Mouse (Mus musculus): ENCODE data around the gene Arhgap18.

Arhgap18 gene

DNA sequence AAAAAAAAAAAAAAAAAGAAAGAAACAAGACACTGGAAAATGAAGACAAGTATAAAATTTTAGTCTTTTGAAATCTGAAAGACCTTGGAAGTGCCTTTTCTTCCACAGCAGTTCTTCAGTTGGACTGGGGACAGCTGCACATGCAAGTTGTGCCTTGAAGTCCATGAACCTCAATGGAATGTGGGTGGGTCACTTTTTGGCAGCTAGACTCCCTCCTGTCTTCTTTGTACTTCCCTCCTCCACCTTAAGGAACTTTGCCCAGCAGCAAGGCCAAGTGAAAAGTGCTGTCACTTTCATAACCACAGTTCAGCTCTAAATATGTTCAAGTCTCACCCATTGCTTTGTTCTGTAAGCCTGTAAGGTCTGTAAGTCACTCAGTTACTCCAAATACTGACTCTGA is 23.2 kb downstream of the Arhgap18 start:
- DNase-seq (ENCODE audit: low spot score in 2 of 2) = no peak

DNA sequence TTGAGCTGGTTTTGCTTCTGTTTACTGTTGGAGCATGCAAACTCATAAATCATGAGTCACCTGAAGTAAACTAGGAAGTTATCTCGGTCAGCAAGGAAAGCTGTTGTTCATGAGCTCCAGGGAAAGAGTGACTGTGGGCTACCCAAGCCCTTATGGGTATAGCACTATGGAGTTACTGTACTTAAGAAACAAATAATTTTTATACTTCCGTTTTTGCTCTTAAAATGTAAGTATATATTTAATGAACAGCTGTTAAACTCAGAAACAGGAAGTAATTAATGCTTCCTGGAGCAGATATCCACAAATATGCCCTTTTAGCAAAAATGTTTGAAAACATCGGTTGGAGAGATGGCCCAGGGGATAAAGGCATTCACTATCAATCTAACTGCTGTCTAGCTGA is 27.4 kb downstream of the Arhgap18 start:
- no peak for DNase-seq (ENCODE audit: low spot score in 2 of 2)

DNA sequence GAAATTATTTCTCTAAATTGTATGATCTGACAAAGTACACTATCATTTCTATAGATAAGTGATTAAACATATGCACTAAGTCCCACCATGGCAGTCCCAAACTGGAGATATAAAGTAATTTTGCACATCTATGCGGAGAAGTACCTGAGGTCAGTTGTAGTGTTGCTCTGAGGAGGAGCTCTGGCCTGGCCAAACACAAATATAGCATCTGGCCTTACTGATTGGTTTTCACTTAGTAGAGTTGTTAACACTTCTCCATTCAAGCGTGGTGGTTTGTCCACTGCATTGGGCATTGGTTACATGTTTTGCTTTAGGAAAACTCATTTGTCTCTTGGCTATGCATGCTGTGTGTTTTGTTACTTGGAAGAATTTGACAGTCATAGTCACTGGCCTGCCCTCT is 36.5 kb downstream of the Arhgap18 start:
- DNase-seq (ENCODE audit: low spot score in 2 of 2) = no peak

DNA sequence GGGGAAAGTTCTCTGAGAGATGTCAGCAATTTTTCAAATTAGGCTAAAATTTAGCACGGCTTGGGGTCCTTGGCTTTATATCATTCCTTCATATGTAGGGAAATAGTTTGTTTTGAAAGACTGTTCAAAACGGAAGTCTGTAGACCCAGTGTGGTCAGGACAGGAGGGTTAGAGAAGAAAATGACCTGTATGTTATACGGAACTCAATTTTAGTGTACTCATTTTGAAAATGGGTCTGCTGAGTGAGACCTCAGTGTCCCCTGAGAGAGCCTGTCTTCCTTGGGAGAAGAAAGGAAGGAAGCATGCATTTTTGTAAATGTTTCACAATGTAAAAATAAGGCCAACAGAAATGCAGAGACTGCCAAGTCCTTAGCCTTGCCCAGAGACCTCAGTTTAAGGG is 38.6 kb downstream of the Arhgap18 start:
- no peak for DNase-seq (ENCODE audit: low spot score in 2 of 2)

DNA sequence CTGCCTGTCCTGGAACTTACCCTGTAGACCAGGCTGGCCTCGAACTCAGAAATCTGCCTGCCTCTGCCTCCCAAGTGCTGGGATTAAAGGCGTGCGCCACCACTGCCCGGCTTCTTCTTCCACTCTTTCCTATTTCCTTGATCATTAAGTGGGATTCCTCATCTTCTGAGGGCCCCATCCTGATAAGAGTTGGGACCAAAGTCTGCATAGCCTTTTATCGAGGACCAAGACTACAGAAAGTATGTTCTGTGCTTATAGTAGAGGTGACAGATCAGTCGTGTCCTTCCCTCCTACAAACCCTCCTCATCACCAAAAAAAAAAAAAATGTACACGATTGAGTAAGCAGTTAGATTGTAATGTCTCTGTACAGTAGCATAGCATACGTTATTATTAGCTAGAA is 39.8 kb downstream of the Arhgap18 start:
- DNase-seq (ENCODE audit: low spot score in 2 of 2) = no peak

DNA sequence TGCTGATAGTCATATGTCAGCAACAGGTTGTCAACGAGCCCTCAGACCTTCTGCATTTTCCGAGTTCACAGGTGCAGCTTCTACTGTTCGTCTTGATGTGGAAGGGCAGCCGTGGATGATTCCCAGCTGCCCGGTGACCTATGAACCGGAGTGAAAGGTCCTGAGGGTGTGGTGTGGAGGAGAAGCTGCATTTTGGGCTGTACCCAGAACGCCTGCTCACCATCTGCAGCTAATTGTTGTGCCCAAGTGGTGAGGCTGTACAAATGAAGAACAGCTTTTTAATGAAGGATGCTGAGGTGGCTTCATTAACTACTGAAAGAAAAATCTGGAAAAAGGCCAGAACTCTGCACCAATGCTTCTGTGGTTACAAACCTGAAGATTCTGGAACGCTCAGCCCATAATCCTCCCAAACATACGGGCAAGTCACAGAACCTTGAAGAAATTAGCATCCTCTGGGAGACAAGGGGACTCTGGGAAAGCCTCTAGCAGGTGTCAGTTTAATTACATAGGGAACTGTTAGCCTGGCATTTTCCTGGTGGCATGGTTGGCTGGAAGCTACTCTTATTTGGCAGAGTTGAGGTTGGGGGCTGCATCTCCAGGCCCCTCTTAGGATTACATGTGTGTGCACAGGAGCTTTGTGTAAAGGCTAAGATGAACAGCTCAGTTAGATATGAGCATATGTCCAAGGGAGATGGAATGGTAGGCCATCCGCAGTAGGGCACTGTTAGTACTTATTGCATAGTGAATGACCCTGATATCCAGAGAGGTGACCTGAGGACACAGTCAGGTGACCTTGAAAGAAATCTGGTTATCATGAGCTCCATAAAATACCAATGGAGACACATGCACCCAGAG is 43.4 kb downstream of the Arhgap18 start:
- DNase-seq (ENCODE audit: low spot score in 2 of 2) = no peak

DNA sequence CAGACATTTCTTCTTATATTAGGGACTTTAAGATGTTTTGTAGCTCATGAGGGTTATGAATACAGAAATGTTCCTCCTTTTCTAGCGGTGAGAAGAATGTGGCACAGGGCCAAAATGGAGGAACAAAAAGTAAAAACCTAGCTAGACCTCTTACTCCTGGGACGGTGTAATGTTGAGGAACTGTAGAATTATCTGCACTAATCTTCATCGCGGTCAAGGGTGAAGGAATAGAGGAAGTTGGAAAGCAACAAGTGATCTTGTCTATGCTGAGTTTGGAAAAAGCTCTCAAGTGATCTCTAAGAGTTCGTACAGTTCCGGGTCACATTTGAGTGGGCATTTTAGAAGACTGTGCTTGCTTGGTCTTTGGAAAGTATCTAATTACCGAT is 44.1 kb downstream of the Arhgap18 start:
- DNase-seq (ENCODE audit: low spot score in 2 of 2) = no peak

DNA sequence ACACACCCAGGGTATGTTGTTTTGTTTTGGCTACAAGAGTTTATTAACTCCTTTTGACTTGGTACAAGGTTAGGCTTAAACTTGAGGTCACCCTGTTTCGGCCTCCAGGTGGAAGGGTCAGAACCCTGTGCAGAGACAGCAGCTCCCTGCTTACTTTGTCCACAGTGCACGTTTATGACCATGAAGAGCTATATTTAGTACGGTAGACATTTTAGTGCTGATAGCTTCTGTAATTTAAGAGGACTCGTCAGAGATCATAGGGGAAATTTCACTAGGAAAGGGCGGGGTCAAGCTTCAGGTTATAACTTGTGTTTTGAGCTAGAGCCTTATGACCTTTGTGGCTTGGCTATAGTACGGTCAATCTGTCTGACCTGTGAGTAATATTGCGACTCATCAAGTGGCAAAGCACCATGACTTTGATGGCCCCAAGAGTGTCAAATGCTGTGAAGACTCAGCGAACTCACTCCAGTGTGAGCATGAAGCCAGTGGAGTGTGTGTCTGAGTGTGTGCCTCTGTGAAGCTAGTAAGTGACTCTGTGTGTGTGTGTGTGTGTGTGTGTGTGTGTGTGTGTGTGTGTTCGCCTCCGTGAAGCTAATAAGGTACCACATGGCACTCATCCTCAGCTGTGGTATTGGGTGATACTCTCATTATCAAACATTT is 45.7 kb downstream of the Arhgap18 start:
- no peak for DNase-seq (ENCODE audit: low spot score in 2 of 2)

DNA sequence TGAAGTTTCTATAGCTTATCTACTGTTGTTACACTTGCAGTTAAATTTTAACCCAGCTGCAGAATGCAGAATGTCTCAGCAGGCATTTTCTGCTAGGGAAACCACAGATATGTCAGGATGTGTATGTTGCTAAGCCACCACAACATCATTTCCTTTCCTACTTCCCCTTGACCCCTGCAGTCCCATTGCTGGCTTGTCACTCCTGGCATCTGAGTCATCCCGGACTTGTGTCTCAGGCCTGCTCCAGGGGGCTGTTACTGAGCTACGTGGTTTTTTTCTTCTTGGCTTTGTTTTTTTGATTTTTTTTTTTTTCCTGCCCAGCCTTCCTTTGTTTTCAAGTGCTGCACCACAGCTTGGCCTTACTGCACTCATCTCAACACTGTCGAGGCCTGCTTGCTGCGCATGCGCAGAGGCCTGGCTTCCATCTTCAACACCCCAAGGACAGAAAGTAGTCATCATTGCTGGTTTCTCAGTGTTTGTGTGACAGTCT is 46.4 kb downstream of the Arhgap18 start:
- peak in 1 of 2 experiments; percentile 26 for DNase-seq (ENCODE audit: low spot score in 2 of 2)

DNA sequence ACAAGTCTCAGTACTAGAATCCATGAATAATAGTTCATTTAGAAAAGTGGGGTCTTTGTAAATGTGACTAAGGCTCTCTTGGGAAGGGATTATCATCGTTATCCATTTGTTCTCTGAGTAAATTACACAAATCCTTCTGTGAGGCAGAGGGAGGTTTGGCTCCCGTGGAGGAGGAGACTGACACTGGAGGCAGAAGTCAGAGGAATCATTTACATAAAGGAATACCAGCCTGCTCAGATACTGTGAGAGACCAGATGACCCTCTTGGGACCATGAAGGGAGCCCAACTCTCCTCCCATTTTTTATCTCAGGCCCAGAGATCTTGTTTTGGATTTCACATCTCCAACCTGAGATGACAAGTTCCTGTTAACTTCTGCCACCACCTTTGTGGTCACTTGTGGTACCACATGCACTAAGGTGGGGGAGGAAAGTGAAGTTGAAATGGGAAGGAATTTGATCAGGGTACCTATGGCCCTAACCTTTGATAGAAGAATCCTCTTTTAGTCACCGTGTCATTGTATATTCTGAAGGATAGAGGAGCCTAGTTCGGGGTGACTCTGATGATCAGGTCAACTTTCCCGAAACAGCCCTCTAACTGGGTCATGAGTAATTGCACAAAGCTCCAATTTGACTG is 51.2 kb downstream of the Arhgap18 start:
- DNase-seq (ENCODE audit: low spot score in 2 of 2) = no peak

DNA sequence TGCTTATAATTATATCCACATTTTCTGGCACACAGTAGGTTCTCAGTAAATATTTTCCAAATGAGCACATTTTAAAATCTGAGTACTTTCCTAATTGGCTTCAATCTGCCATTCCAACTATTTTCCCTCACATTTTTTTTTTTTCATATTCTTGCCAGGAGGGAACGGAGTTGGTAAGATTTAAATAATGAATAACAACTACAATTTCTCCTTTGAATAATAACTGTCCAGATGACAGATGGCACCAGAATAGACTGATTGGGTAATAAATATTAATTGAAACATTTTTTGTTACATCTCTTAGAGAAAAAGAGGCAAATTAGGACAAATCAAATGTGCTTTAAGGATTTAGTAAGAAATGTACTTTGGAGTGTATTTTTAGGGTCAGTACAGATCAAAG is 51.8 kb downstream of the Arhgap18 start:
- no peak for DNase-seq (ENCODE audit: low spot score in 2 of 2)

DNA sequence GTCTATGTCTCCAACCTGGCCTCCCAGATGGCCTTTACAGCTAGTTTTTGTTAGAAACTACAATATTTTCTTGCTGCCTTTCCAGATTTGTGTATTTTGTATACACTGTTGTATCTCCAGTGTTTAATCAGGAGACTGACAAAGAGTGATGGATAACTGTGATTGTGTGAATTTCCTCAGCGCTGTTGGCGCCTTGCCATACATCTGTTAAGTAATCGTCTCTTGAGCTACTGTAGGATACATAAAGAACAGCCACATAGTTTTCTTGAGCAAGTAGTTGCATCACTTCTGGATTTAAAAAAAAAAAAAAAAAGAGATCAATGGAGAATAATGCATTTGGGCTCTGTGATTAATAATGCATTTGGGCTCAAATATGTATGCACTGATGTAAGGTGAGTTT is 52.9 kb downstream of the Arhgap18 start:
- no peak for DNase-seq (ENCODE audit: low spot score in 2 of 2)

DNA sequence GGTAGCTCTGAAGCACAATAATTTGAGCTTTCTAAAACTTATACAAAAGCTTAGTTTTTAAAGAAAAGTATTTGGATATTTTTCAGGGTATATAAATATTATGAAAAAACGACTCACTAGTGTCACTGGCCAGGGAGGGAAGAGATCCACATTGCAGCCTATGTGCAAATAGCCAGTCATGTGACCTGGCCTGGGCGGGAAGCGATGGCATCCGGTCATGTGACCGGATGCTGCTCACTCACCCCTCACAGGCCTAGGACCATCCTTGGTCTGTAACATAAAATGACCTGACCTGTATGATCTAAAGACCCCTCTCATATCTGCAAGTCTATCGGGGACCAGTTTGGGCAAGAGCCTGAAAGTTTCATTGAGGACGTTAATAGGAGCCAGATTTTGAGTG is 56.8 kb downstream of the Arhgap18 start:
- DNase-seq (ENCODE audit: low spot score in 2 of 2) = no peak

DNA sequence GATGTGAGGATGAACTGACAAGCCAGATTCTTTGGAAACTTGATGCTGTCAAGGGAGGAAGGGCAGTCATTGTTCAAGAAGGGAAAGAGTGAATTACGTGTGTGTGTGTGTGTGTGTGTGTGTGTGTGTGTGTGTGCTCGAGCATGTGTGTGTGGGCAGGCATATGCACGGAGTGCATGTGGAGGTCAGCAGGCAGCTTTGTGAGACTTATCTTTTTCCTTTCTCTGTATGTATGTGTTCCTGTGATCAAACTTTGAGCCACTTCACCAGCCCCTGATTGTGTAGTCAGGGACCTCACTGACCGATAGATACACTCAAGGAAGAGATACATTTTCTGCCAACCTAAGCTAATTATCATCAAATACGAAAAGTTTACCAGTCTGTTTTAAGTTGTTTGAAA is 57.6 kb downstream of the Arhgap18 start:
- no peak for DNase-seq (ENCODE audit: low spot score in 2 of 2)

DNA sequence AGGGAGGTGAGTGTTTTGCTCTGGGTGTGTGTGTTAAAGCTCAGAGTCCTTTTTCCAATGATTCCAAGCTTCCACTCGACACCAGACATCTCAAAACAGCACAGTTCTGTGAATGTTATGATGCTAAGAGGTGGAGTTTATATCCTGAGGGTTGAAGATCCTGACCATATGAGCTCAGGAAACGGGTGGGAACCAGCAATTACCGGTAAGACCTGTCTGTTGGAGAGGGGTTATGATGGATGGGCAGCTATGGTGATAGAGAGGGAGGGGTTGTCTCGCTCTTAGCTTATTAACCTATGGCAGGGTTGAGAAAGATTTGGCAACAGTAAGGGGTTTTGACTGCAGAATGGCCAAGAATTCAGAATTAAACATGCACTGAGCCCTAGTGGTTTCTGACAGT is 58.1 kb downstream of the Arhgap18 start:
- DNase-seq (ENCODE audit: low spot score in 2 of 2) = no peak

DNA sequence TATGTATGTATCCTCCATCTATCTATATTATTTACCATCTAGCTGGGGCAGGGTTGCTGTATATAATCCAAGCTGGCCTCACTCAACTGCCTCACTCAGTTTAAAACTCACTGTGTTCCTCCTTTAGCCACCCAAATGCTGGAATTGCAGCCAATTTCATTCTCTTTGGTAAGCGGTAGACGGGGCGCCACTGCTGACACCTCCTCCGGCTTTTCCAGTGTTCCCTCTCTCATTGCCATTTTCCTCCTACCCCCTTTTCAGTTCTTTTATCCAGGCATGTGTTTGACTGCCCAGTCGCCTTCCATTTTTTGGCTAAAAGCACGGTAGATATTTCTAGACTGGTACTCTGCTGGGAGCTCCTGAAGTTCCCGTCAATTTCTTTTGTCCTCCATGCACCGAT is 62.4 kb downstream of the Arhgap18 start:
- DNase-seq (ENCODE audit: low spot score in 2 of 2) = no peak

DNA sequence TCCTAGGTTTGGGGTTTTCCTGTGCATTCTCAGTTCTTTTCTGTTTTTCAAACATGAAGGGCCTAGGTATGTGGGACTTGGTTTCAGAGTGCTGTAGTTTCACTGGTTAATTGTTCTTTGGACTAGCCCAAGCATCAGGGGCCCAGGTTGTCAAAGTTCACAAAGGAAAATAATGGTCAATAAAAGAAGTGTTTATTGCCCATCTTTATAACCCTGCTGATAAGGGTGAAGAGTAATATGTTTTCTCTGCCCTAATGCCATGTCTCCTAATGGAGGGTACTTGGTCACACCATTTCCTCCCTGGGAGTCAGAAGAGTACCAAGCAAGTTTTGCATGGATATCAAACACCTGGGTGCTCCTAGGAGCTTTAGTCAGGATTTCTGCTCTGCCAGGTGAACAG is 67.1 kb downstream of the Arhgap18 start:
- DNase-seq (ENCODE audit: low spot score in 2 of 2) = no peak

DNA sequence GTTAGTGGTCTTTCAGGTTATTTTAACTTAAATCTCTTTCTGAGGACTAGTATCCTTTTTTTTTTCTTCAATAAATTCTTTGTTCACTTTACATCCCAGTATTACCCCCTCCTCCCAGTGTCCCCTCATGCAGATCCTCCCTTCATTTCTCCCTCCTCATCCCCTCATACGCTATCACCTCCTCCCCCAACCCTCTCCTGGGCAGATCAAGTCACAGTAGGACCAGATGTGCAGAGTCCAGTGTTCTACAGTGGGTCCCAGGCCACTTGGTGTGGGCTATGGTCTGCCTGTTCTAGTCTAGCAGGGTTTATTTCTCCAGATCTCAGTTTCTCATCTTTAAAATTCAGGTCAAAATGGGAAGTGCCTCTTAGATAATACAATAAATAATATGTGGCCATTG is 67.7 kb downstream of the Arhgap18 start:
- DNase-seq (ENCODE audit: low spot score in 2 of 2) = no peak

DNA sequence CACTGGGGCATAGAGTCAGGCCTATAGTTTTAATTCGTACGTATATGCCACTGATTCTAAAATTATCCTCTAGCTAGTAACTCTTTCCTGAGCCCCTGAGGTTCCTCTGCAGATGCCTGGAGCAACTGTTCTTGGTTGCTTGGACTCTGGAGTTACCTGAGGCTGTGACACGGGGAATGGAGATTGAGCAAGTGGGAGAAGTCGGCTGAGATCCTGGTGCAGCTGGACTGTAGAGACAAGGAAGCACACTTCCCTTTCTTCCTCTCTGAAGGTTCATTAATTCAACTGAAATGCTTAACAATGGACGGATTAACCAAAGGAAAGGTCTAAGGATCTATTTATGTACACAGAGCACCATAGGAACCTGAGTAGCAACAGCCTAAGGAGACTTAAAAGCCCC is 70.8 kb downstream of the Arhgap18 start:
- DNase-seq (ENCODE audit: low spot score in 2 of 2) = no peak

DNA sequence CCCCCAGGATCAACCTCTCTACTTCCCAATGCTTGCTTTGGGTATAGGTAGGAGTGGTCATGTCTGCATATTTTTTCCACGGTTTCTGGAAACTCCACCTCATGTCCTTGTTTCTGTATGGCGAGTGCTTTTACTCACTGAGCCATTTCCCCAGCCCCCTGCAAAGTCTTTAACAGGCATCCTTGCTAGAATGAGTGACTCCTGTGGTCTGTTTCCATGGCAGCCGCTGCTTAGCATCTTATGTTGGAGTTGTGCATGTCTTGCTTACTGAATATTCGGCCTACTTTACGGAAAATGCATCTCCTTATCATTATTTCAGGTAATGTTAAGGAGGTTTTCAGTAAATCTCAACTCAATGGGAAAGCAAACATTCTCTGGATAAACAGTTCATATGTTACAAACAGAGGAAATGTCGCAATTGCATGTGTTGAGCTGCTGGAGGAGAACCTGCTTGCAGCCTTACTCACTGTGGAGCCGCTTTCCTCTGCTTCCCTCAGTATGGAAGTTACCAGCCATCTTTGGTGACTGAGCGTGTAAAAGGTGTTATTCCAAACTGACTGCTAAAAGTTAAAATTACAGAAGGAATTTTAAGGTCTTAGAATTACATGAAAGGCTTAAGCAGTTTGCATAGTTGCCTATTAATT is 72.1 kb downstream of the Arhgap18 start:
- no peak for DNase-seq (ENCODE audit: low spot score in 2 of 2)

DNA sequence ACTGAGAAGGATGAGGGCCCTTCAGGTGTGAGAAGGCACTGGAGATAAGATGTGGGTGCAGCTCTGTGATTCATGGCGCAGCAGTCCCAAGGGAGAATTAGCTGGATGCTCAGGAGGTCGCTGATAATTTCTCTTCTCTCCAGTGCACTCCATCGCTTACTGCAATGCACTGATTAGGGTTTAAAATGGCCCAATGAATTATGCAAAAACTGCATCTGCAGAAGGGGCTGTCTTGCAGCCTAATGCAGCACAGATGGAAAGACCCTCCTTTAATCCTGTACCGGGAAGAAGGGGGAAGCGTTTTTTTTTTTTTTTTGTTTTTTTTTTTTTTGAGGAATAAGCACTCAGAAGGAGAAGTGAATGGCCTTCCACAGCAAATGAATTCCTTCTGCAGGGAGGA is 74.1 kb downstream of the Arhgap18 start:
- DNase-seq (ENCODE audit: low spot score in 2 of 2) = no peak

DNA sequence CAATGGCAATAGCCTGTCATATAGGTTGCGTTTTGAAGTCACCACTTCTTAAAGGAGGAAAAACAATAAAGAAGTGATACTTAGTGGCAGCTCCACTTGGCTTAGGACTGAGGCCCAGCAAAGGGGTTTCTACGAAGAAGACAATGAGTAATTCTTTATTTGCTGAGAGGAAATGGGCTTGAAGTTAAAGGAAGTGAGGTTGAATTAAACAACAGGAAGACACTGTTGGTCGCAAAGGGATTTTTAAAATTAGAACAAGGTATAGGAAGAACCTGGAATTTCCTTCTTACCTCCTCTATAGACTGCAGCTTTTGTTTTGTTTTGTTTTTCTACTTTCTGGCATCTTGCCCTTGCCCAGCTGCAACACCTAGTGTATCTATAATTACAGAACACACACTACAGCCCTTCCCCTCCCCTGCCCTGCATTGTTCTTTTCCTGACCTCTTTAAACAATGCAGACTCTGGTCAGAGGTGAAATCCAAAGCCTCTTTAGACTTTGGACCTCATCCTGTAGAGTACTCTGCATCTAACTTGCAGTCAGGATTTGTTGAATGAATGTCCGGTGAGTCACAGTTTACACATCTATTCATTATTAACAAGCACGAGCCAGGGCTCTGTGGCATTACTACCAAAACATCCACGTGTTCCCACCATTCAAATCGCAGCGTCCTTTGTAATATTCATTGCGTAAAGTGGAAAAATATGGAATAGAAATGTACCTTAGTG is 75.4 kb downstream of the Arhgap18 start:
- no peak for DNase-seq (ENCODE audit: low spot score in 2 of 2)

Measured in urinary bladder, postnatal 4 days (tissue).